Mouse (Mus musculus): ENCODE measurements at regions not wholly inside any gene's neighbourhood (a gene's known extent, or its start where the extent isn't known, plus 50 kb on each side); places are given as distances from the start of the nearest gene placed in this dataset.

DNA sequence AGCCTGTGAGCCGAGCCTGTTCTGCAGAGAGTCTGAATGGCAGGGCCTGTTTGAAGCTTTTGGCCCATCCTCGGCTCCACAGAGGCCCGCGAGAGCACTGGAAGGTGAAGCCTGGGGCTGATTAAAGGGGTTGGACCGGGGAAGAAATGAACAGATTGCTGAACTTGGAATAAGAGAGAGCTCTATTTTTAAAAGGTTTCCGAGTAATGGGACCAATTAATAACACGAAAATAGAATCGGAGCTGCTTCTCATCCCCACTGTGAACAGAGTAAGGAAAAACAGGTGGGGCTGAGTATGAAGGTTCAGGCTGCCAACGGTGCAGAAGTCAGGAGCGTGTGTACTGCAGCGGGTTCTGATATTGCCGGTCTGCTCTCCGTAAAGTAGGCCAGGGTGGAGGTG lies 313.2 kb downstream of the Rwdd3 start:
- H3K9me3 ChIP-seq (ENCODE audit: low read length) = no peaks in the 10 kb centered on the region
- TF ChIP-seq NANOG (IDR thresholded peaks at IDR 0.05; ENCODE audit: borderline replicate concordance, low read length) = no peak
- TF ChIP-seq POU5F1 (IDR thresholded peaks at IDR 0.05; ENCODE audit: borderline replicate concordance, low read length) = no peak
- no peak for TF ChIP-seq CTCF (conservative IDR thresholded peaks at IDR 0.05; ENCODE audit: low read length)
- H3K36me3 ChIP-seq (ENCODE audit: insufficient read depth, low read length) = no peaks in the 10 kb centered on the region
- H3K4me1 ChIP-seq (replicated peaks; ENCODE audit: low read depth, low read length) = peaks cover 6% of the 10 kb centered on the region
- H3K27me3 ChIP-seq (ENCODE audit: insufficient read depth, low read length) = no peaks in the 10 kb centered on the region
- H3K4me3 ChIP-seq (replicated peaks; ENCODE audit: low read length) = no peak overlapping the region

DNA sequence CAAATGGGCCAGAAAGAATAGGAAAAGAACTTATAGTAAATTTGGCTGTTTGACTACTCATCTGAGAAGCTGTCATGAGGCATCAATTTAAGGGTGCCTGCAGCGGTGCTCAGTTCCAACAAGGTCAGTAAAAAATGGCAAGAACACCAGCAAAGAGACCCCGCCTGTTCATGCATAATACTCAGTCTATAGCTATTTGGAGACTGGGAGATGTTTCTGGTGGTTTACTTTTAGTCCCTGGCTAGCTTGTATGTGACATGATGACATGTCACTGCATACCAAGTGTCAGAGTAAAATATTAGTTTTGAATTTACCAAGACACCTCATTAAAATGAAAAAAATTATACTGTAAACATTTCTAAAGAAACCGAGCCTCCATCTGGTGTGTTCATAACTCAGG lies 317.2 kb downstream of the Rwdd3 start:
- H3K9me3 ChIP-seq (ENCODE audit: low read length) = no peaks in the 10 kb centered on the region
- TF ChIP-seq CTCF (conservative IDR thresholded peaks at IDR 0.05; ENCODE audit: low read length) (no peak), NANOG (IDR thresholded peaks at IDR 0.05; ENCODE audit: borderline replicate concordance, low read length) (no peak), POU5F1 (IDR thresholded peaks at IDR 0.05; ENCODE audit: borderline replicate concordance, low read length) (no peak)
- no peaks in the 10 kb centered on the region for H3K27me3 ChIP-seq (ENCODE audit: insufficient read depth, low read length)
- no peak overlapping the region for H3K4me3 ChIP-seq (replicated peaks; ENCODE audit: low read length)
- H3K4me1 ChIP-seq (replicated peaks; ENCODE audit: low read depth, low read length) = peaks cover 6% of the 10 kb centered on the region
- no peaks in the 10 kb centered on the region for H3K36me3 ChIP-seq (ENCODE audit: insufficient read depth, low read length)

DNA sequence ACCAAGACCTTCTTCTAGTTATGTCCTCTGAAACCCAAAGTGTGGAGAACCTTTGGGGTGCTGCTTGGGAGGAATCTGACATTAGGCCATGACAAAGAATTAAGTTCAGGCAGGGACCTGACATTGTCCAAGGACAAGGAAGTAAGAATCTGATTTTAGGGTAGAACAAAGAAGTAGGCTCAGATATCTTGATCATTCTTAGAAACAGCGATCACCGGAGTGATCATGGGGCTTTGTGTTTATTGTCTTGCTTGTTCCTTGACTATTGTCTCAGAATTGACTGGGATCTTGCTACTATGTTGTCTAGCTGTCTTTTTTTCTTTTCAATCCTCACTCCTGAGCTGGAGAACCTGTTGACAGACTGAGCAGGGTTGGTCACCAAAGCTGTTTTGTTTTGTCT lies 327.9 kb downstream of the Rwdd3 start:
- Histone ChIP-seq H3K4me3 (replicated peaks; ENCODE audit: low read length) (no peak overlapping the region), H3K27me3 (ENCODE audit: insufficient read depth, low read length) (no peaks in the 10 kb centered on the region), H3K36me3 (ENCODE audit: insufficient read depth, low read length) (no peaks in the 10 kb centered on the region), H3K4me1 (replicated peaks; ENCODE audit: low read depth, low read length) (no peaks in the 10 kb centered on the region), H3K9me3 (ENCODE audit: low read length) (no peaks in the 10 kb centered on the region)
- peak; percentile 82; the same call in 1 of the 2 replicates for TF ChIP-seq NANOG (IDR thresholded peaks at IDR 0.05; ENCODE audit: borderline replicate concordance, low read length)
- TF ChIP-seq CTCF (conservative IDR thresholded peaks at IDR 0.05; ENCODE audit: low read length) = no peak
- TF ChIP-seq POU5F1 (IDR thresholded peaks at IDR 0.05; ENCODE audit: borderline replicate concordance, low read length) = no peak

DNA sequence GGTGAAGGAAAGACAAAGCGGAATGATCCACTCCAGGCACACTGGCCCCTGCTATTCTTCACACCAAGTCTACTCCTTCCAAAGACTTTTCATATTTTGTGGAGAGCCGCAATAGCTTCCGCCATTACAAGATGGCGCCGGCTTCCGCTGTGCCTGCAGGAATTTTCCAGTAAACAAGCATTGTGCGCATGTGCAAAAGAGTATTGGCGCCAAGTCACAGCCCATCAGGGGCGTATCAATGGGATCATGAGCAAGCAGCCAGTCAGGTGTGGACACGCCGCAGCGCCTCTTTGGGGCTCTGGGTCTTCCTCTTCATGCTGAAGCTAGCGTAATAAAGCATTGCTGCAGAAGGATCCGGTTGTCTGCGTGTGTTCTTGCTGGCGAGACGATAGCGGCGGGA lies 348.0 kb downstream of the Rwdd3 start:
- H3K9me3 ChIP-seq (ENCODE audit: low read length) = peaks cover 5% of the 10 kb centered on the region
- TF ChIP-seq CTCF (conservative IDR thresholded peaks at IDR 0.05; ENCODE audit: low read length) (no peak), NANOG (IDR thresholded peaks at IDR 0.05; ENCODE audit: borderline replicate concordance, low read length) (no peak), POU5F1 (IDR thresholded peaks at IDR 0.05; ENCODE audit: borderline replicate concordance, low read length) (no peak)
- no peaks in the 10 kb centered on the region for H3K36me3 ChIP-seq (ENCODE audit: insufficient read depth, low read length)
- no peaks in the 10 kb centered on the region for H3K27me3 ChIP-seq (ENCODE audit: insufficient read depth, low read length)
- no peaks in the 10 kb centered on the region for H3K4me1 ChIP-seq (replicated peaks; ENCODE audit: low read depth, low read length)
- peak overlapping the region; percentile 11 for H3K4me3 ChIP-seq (replicated peaks; ENCODE audit: low read length)

DNA sequence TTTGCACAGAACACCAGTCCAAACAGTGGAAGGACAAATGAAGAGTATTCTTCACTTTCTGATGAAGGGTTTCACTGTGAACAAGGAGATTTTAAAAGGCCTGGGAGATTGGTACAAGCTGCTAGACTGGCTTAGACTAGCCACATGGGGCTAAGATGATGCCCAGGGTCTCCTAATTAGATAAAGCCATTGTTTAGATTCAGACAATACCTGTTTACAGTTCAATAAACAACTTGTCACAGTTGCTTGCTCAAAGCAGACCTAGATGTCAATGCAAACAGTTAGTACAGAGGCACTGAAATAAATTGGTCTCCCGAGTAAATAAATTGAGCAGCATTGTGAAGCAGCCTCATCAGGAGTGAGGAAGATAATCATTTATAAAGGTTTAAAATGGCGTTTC lies 359.6 kb downstream of the Rwdd3 start:
- TF ChIP-seq POU5F1 (IDR thresholded peaks at IDR 0.05; ENCODE audit: borderline replicate concordance, low read length) (no peak), CTCF (conservative IDR thresholded peaks at IDR 0.05; ENCODE audit: low read length) (no peak), NANOG (IDR thresholded peaks at IDR 0.05; ENCODE audit: borderline replicate concordance, low read length) (no peak)
- Histone ChIP-seq H3K36me3 (ENCODE audit: insufficient read depth, low read length) (no peaks in the 10 kb centered on the region), H3K27me3 (ENCODE audit: insufficient read depth, low read length) (no peaks in the 10 kb centered on the region), H3K4me3 (replicated peaks; ENCODE audit: low read length) (no peak overlapping the region), H3K9me3 (ENCODE audit: low read length) (peaks cover 37% of the 10 kb centered on the region), H3K4me1 (replicated peaks; ENCODE audit: low read depth, low read length) (peaks cover 17% of the 10 kb centered on the region)

DNA sequence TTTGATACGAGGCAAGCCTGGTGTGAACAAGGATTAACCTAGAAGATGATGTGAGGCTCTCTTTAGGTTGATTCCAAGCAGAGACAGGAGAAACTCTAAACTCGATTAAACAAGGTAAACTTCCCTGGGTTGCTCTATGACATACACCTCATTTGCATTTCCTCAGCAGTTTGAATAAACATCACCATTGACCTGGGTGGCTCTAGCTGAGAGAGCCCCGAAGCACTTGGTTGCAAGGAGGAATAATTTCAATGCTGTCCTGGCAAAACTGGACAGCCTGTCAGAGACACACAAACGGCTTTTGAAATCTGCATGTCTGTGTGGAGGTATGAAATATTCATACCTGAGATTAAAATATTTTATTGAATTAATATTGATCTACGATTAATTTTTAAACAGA lies 361.0 kb downstream of the Rwdd3 start:
- Histone ChIP-seq H3K36me3 (ENCODE audit: insufficient read depth, low read length) (no peaks in the 10 kb centered on the region), H3K9me3 (ENCODE audit: low read length) (peaks cover 33% of the 10 kb centered on the region), H3K27me3 (ENCODE audit: insufficient read depth, low read length) (no peaks in the 10 kb centered on the region), H3K4me3 (replicated peaks; ENCODE audit: low read length) (no peak overlapping the region), H3K4me1 (replicated peaks; ENCODE audit: low read depth, low read length) (peaks cover 17% of the 10 kb centered on the region)
- TF ChIP-seq CTCF (conservative IDR thresholded peaks at IDR 0.05; ENCODE audit: low read length) (no peak), NANOG (IDR thresholded peaks at IDR 0.05; ENCODE audit: borderline replicate concordance, low read length) (no peak), POU5F1 (IDR thresholded peaks at IDR 0.05; ENCODE audit: borderline replicate concordance, low read length) (no peak)

DNA sequence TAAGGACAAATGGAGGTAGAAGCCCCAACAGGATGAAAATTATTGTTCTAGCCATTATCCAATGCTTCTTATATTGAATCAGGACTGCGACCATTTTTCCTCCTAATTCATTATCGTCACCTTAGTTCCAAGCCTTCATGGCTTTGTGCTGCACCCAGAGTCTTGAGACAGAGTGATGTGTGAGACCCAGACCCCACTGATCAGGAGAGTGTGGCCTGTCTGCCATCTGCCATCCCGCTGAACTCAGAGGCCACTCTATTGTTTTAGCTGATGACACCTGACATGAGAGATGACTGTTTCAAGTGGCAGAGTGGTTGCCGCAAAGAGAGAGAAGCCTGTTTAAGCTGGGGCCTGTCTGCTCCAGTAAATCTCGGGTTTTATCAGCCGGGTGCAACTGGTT lies 361.4 kb downstream of the Rwdd3 start:
- no peak overlapping the region for H3K4me3 ChIP-seq (replicated peaks; ENCODE audit: low read length)
- no peaks in the 10 kb centered on the region for H3K36me3 ChIP-seq (ENCODE audit: insufficient read depth, low read length)
- TF ChIP-seq NANOG (IDR thresholded peaks at IDR 0.05; ENCODE audit: borderline replicate concordance, low read length) = no peak
- no peak for TF ChIP-seq CTCF (conservative IDR thresholded peaks at IDR 0.05; ENCODE audit: low read length)
- TF ChIP-seq POU5F1 (IDR thresholded peaks at IDR 0.05; ENCODE audit: borderline replicate concordance, low read length) = no peak
- peaks cover 17% of the 10 kb centered on the region for H3K4me1 ChIP-seq (replicated peaks; ENCODE audit: low read depth, low read length)
- H3K9me3 ChIP-seq (ENCODE audit: low read length) = peaks cover 28% of the 10 kb centered on the region
- H3K27me3 ChIP-seq (ENCODE audit: insufficient read depth, low read length) = no peaks in the 10 kb centered on the region

DNA sequence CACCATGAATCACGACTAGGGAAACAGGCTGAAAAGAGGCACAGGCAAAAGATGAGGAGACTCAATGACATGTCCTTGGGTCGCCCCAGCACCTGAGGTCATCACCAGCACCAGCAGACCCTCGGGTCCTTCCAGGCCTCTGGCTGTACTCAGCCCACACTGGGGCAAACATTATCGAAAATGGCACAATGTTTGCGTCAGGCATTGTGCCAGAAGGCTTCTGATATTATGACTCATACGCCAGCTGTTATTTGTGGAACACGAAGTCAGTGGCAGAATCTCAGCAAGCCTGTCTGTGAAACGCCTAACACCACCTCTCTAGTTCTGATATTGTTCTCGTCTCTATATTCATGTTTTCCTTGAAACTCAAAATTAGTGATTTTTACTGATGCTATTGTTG lies 384.8 kb downstream of the Rwdd3 start:
- Histone ChIP-seq H3K4me1 (replicated peaks; ENCODE audit: low read depth, low read length) (no peaks in the 10 kb centered on the region), H3K36me3 (ENCODE audit: insufficient read depth, low read length) (no peaks in the 10 kb centered on the region), H3K27me3 (ENCODE audit: insufficient read depth, low read length) (no peaks in the 10 kb centered on the region), H3K9me3 (ENCODE audit: low read length) (no peaks in the 10 kb centered on the region), H3K4me3 (replicated peaks; ENCODE audit: low read length) (no peak overlapping the region)
- no peak for TF ChIP-seq CTCF (conservative IDR thresholded peaks at IDR 0.05; ENCODE audit: low read length)
- no peak for TF ChIP-seq POU5F1 (IDR thresholded peaks at IDR 0.05; ENCODE audit: borderline replicate concordance, low read length)
- TF ChIP-seq NANOG (IDR thresholded peaks at IDR 0.05; ENCODE audit: borderline replicate concordance, low read length) = no peak

DNA sequence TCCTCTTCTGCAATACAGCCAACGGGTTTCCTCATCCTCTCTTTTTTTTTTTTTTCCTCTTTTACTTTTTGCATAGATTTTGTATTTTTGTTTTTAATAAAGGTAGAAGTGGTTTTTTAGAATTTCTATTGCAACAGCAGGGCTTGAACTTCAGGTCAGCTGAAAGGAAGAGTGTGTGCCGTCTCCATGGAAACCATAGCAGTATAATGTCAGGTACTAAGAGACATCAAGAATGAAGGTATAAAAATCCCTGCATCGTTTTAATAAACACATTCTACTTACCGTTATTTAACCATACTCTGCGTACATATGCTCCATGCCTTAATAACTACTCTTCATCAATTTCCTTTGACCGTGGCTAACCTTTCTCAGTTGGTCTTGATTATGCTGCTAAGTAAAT lies 390.0 kb downstream of the Rwdd3 start:
- no peaks in the 10 kb centered on the region for H3K9me3 ChIP-seq (ENCODE audit: low read length)
- no peaks in the 10 kb centered on the region for H3K27me3 ChIP-seq (ENCODE audit: insufficient read depth, low read length)
- H3K4me3 ChIP-seq (replicated peaks; ENCODE audit: low read length) = no peak overlapping the region
- no peaks in the 10 kb centered on the region for H3K4me1 ChIP-seq (replicated peaks; ENCODE audit: low read depth, low read length)
- H3K36me3 ChIP-seq (ENCODE audit: insufficient read depth, low read length) = no peaks in the 10 kb centered on the region
- TF ChIP-seq NANOG (IDR thresholded peaks at IDR 0.05; ENCODE audit: borderline replicate concordance, low read length) (no peak), CTCF (conservative IDR thresholded peaks at IDR 0.05; ENCODE audit: low read length) (no peak), POU5F1 (IDR thresholded peaks at IDR 0.05; ENCODE audit: borderline replicate concordance, low read length) (no peak)

Data from E14TG2a.4 (cell line).